Mouse (Mus musculus) neural tube, embryonic 14.5 days (tissue): ENCODE data around the gene Plau. TPM values are rescaled to one million over a fixed set of nuclear protein-coding genes. Genes with fewer than 3 reads are reported as not detected.

Experiments used
- ATAC-seq: fragments of 200-750 bp; cut with Nextera tagmentation; 2 replicates; pipeline ENCODE4 v1.8.0; 2017; ENCODE audit warnings: low read depth, mild to moderate bottlenecking, moderate TSS enrichment, moderate library complexity
- H3K27ac ChIP-seq: fragments of 300-500 bp; sonication (generic); 2 replicates; pipeline ENCODE4 v1.5.1; 2014; ENCODE audit warnings: low read depth, mild to moderate bottlenecking, control low read depth, low read length, moderate library complexity, mixed read lengths
- H3K27me3 ChIP-seq: fragments of 300-500 bp; sonication (generic); 2 replicates; pipeline ENCODE4 v1.6.1; 2014; ENCODE audit warnings: low read length; ENCODE audit not compliant: control insufficient read depth, insufficient read depth
- H3K36me3 ChIP-seq: fragments of 300-500 bp; sonication (generic); 2 replicates; pipeline ENCODE4 v1.6.1; 2014; ENCODE audit warnings: low read length, mixed read lengths; ENCODE audit not compliant: control insufficient read depth, insufficient read depth
- H3K4me1 ChIP-seq: fragments of 300-500 bp; sonication (generic); 2 replicates; pipeline ENCODE4 v1.6.1; 2014; ENCODE audit warnings: low read length; ENCODE audit not compliant: control insufficient read depth, insufficient read depth
- H3K4me2 ChIP-seq: fragments of 300-500 bp; sonication (generic); 2 replicates; pipeline ENCODE4 v1.6.1; 2014; ENCODE audit warnings: mild to moderate bottlenecking, low read depth, low read length, control low read depth
- H3K4me3 ChIP-seq: fragments of 300-500 bp; sonication (generic); 2 replicates; pipeline ENCODE4 v1.5.1; 2014; ENCODE audit warnings: low read depth, low read length, control low read depth, mixed read lengths
- H3K9ac ChIP-seq: fragments of 300-500 bp; sonication (generic); replicated peaks from 2 replicates; pipeline ENCODE4 v1.6.1; 2014; ENCODE audit warnings: low read depth, mild to moderate bottlenecking, control low read depth, low read length, mixed read lengths
- H3K9me3 ChIP-seq: fragments of 300-500 bp; sonication (generic); 2 replicates; pipeline ENCODE4 v1.6.1; 2016; ENCODE audit warnings: low read length; ENCODE audit not compliant: control insufficient read depth
- WGBS: fragments of 180-500 bp; shearing (Covaris S2); extraction: QIAGEN DNeasy Blood & Tissue Kit; methylation state at CpG from one replicate; pipeline ENCODE4 v1.1.7; 2014; 5-methylcytosine and 5-hydroxymethylcytosine counted together
- polyA plus RNA-seq: library from polyadenylated mRNA; unstranded; fragments of >200 nt; fragmentation: Nextera tagmentation; extraction: Ambion mirVana; gene quantifications from 2 replicates; pipeline ENCODE4 v1.2.1, GENCODE M21; 2014

Gene Plau
- polyA plus RNA-seq, 1 experiment from 2014 or later: 0.19 TPM

GRCm38 (mm10) chr14:20834136-20834535 lies 2.3 kb upstream of the Plau start:
- H3K27ac ChIP-seq: no peak overlapping the region
- H3K9me3 ChIP-seq: no peaks in the 10 kb centered on the region
- ATAC-seq: no peak
- no peaks in the 10 kb centered on the region for H3K4me1 ChIP-seq
- H3K4me3 ChIP-seq: no peak overlapping the region
- no peak overlapping the region for H3K9ac ChIP-seq
- no peaks in the 10 kb centered on the region for H3K36me3 ChIP-seq
- no peak overlapping the region for H3K4me2 ChIP-seq
- WGBS: 71% methylated on average over 7 of the region's 7 CpGs
- no peaks in the 10 kb centered on the region for H3K27me3 ChIP-seq

GRCm38 (mm10) chr14:20836905-20837376 lies 481 bp downstream of the Plau start:
- H3K27ac ChIP-seq: no peak overlapping the region
- H3K4me1 ChIP-seq: no peaks in the 10 kb centered on the region
- H3K4me2 ChIP-seq: peak overlapping the region; percentile 96
- H3K9ac ChIP-seq: peak overlapping the region; percentile 54
- ATAC-seq: 0 out of 2 replicates have a peak, but pooled peaks have one; percentile 38
- peak overlapping the region; percentile 45 for H3K4me3 ChIP-seq
- no peaks in the 10 kb centered on the region for H3K27me3 ChIP-seq
- H3K36me3 ChIP-seq: no peaks in the 10 kb centered on the region
- no peaks in the 10 kb centered on the region for H3K9me3 ChIP-seq
- 8% methylated on average over 10 of the region's 10 CpGs for WGBS

DNA sequence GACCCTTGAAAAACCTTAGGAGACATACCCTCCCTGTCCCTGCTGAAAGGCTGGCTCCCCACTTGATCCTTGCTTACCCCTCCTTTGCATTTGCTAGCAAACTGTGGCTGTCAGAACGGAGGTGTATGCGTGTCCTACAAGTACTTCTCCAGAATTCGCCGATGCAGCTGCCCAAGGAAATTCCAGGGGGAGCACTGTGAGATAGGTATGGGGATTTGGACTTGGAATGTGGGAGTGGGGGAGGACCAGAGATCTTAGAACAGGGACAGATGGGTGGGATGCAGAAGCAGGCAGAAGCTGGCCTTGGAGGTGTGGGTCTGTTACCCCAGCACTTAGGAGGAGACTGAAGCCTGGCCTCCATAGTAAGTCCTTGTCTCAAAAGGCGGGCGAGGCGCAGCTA lies 1.2 kb downstream of the Plau start:
- WGBS: 80% methylated on average over 7 of the region's 7 CpGs
- no peak overlapping the region for H3K4me2 ChIP-seq

DNA sequence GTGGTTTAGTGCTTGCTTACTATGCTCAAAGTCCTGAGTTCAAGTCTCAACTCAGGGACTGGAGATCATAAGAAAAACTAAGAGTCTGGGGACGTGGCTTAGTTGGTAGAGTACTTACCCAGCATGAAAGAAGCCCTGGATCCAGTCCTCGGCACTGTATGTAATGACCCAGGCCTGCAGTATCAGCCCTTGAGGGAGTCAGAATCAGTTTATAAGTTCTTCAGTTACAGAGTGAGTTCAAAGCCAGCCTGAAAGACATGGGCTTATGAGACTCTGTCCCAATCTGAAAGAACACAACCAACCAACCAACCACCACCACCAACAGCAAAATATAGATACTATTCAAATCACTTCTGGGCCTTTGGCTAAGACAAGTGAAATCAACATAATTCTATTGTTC lies 5.1 kb downstream of the Plau start:
- Histone ChIP-seq H3K36me3 (no peaks in the 10 kb centered on the region), H3K4me1 (no peaks in the 10 kb centered on the region), H3K27me3 (no peaks in the 10 kb centered on the region), H3K4me3 (no peak overlapping the region), H3K9ac (no peak overlapping the region), H3K4me2 (no peak overlapping the region), H3K9me3 (no peaks in the 10 kb centered on the region), H3K27ac (no peak overlapping the region)
- WGBS: 93% methylated on average over 2 of the region's 2 CpGs
- ATAC-seq: no peak

More for the DNA sequence above, 1.2 kb downstream of the Plau start:
- Histone ChIP-seq H3K27me3 (no peaks in the 10 kb centered on the region), H3K9me3 (no peaks in the 10 kb centered on the region), H3K27ac (no peak overlapping the region), H3K4me1 (no peaks in the 10 kb centered on the region), H3K4me3 (no peak overlapping the region), H3K9ac (no peak overlapping the region), H3K36me3 (no peaks in the 10 kb centered on the region)
- no peak for ATAC-seq

- no peak overlapping the region for H3K9ac ChIP-seq
- no peak overlapping the region for H3K4me2 ChIP-seq
- ATAC-seq: no peak
- H3K27ac ChIP-seq: no peak overlapping the region
- H3K9me3 ChIP-seq: no peaks in the 10 kb centered on the region
- H3K4me3 ChIP-seq: no peak overlapping the region
- H3K4me1 ChIP-seq: no peaks in the 10 kb centered on the region
- no peaks in the 10 kb centered on the region for H3K27me3 ChIP-seq
- no peaks in the 10 kb centered on the region for H3K36me3 ChIP-seq
- 84% methylated on average over 3 of the region's 3 CpGs for WGBS
Observed at GRCm38 (mm10) chr14:20842629-20843028, 6.2 kb downstream of the Plau start.

DNA sequence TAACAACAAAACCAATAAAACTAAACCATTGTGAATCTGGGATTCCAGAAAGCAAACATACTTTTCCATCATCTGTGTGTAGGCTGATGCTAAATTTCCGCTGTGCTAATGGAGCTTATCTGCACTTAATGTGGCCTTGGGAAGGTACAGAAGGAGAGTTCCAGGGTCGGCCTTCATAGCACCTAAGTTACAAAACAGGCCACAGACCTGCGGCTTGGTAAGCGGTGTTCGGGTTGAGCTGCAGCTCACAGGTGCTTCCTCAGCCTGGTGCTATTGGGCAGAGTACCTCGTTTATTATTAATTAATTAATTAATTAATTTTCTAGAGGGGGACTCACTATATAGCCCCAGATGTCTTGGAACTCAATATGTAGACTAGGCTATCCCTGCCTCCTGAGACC lies 7.7 kb downstream of the Plau start:
- no peak for ATAC-seq
- H3K4me2 ChIP-seq: no peak overlapping the region
- H3K4me1 ChIP-seq: no peaks in the 10 kb centered on the region
- no peaks in the 10 kb centered on the region for H3K9me3 ChIP-seq
- H3K9ac ChIP-seq: no peak overlapping the region
- H3K4me3 ChIP-seq: no peak overlapping the region
- no peaks in the 10 kb centered on the region for H3K36me3 ChIP-seq
- H3K27me3 ChIP-seq: no peaks in the 10 kb centered on the region
- H3K27ac ChIP-seq: no peak overlapping the region
- whole genome bisulfite sequencing: 95% methylated on average over 6 of the region's 6 CpGs

GRCm38 (mm10) chr14:20844671-20845576 lies 8.5 kb downstream of the Plau start:
- Histone ChIP-seq H3K9me3 (no peaks in the 10 kb centered on the region), H3K27me3 (no peaks in the 10 kb centered on the region), H3K9ac (no peak overlapping the region), H3K36me3 (no peaks in the 10 kb centered on the region), H3K4me3 (no peak overlapping the region), H3K4me2 (no peak overlapping the region), H3K4me1 (no peaks in the 10 kb centered on the region), H3K27ac (no peak overlapping the region)
- WGBS: 94% methylated on average over 10 of the region's 10 CpGs
- no peak for ATAC-seq

GRCm38 (mm10) chr14:20845577-20846088 lies 9.2 kb downstream of the Plau start:
- H3K36me3 ChIP-seq: no peaks in the 10 kb centered on the region
- 75% methylated on average over 9 of the region's 9 CpGs for WGBS
- no peak for ATAC-seq
- no peak overlapping the region for H3K27ac ChIP-seq
- H3K9me3 ChIP-seq: no peaks in the 10 kb centered on the region
- H3K4me2 ChIP-seq: no peak overlapping the region
- H3K4me3 ChIP-seq: no peak overlapping the region
- no peak overlapping the region for H3K9ac ChIP-seq
- no peaks in the 10 kb centered on the region for H3K27me3 ChIP-seq
- H3K4me1 ChIP-seq: no peaks in the 10 kb centered on the region

DNA sequence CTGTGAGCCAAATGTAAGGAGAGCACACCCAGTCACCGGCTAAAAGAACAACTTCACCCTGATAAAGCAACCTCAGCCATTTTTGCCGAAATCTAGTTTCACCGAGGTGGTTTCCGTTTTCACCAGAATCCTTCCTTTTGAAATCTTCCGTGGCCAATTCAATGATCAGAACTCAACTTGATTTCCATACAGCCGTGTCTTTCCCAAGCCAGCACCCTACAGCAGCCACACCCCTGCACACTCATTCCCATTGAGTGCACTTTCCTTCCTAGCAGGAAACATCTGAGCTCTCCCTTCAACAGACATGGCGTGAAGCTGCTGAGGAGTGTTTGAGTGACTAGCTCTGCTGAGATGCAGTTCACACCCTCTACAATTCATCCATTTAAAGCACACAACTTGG lies 9.8 kb downstream of the Plau start:
- H3K4me2 ChIP-seq: no peak overlapping the region
- no peaks in the 10 kb centered on the region for H3K36me3 ChIP-seq
- H3K4me1 ChIP-seq: no peaks in the 10 kb centered on the region
- no peaks in the 10 kb centered on the region for H3K27me3 ChIP-seq
- H3K4me3 ChIP-seq: no peak overlapping the region
- H3K27ac ChIP-seq: no peak overlapping the region
- no peaks in the 10 kb centered on the region for H3K9me3 ChIP-seq
- ATAC-seq: no peak
- H3K9ac ChIP-seq: no peak overlapping the region
- 84% methylated on average over 7 of the region's 7 CpGs for WGBS
